Mouse (Mus musculus) central nervous system, embryonic 14 days (tissue): ENCODE measurements around the gene Fntb. TPM values are rescaled to one million over a fixed set of nuclear protein-coding genes. Genes with fewer than 3 reads are reported as not detected.

Experiments used
- polyA plus RNA-seq: library from polyadenylated mRNA; depleted of rRNA; stranded (reverse); fragments of >200 nt; gene quantifications from 2 replicates; pipeline ENCODE4 v1.2.3, GENCODE M21; 2012; rRNA removed

Gene Fntb
- polyA plus RNA-seq = 37.8 and 39.0 TPM in 2 replicates

GRCm38 (mm10) chr12:76765354-76765851 is at the start of gene Fntb, which contains the start of gene Churc1:
Gene Fntb (plus strand): TSS chr12:76765589.
Gene Churc1 (plus strand): TSS chr12:76765538.

DNA sequence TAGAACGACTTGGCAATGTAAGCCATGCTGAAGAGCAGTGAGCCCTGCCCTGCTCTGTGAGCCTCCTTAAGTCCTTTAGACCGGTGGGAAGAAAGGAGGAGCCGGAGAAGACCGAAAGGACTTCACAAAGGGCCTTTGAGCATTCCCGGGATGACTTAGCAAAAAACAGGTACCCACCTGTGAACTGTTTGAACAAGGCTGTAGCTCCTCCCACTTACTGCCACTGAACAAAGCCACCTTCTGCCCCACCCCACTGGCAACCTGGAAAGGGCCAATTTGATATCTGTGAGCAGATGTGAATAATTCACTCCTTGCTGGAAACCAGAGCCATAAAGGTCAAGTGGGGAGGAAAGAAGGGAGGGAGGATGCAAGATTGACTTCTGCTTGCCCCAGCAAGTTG is 30.0 kb downstream of the Fntb start, which contains the start of gene Gpx2:
Gpx2 (minus strand) TSS at position 205 of the 400 bp plus-strand sequence.

DNA sequence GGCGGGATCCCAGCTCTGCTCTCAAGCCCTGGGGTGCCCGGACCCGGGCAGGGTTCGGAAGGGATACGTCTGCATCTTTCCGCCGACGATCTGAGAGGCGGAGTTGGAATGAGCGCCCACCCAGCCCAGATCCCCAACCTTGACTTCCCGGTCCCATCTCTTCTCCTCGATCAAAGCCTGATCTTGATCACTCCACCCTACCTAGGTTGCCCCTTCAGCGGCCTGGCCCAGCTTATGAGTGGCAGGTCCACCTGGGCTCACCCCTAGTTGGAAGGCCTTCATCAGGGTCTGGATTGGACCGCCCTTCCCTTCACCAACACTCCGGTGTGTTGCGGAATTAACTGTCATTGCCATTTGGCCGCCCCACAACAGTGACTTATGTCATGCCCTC is 57.3 kb downstream of the Fntb start, which contains the start of gene Rab15:
Rab15 (minus strand) TSS at position 258 of the 391 bp plus-strand sequence.

GRCm38 (mm10) chr12:76961932-76962891 is 196.8 kb downstream of the Fntb start, which contains the start of gene Max:
Gene Max (minus strand): TSS chr12:76962201.

Other genes starting within 250 kb of the Fntb start
- 4.0 and 6.9 TPM in 2 replicates for gene Plekhg3, start 234.7 kb upstream of the Fntb start, polyA plus RNA-seq
- 3.2 and 4.4 TPM in 2 replicates for gene Sptb, start 55.0 kb upstream of the Fntb start, polyA plus RNA-seq
- 58.9 and 62.8 TPM in 2 replicates for gene Churc1, start 51 bp upstream of the Fntb start, polyA plus RNA-seq
- gene Gpx2, start 30.0 kb downstream of the Fntb start, polyA plus RNA-seq = 0.11 and 1.1 TPM in 2 replicates
- gene Rab15, start 57.3 kb downstream of the Fntb start, polyA plus RNA-seq = 26.0 and 32.4 TPM in 2 replicates
- 59.8 and 64.2 TPM in 2 replicates for gene Max, start 196.6 kb downstream of the Fntb start, polyA plus RNA-seq